Mouse (Mus musculus): ENCODE data around the gene Tmem80. TPM values are rescaled to one million over a fixed set of nuclear protein-coding genes. Genes with fewer than 3 reads are reported as not detected.
A peak's percentile ranks its signal among the peaks of the same experiment; 100 is the strongest.

The Tmem80 gene
- polyA plus RNA-seq (2015; fragmentation: Nextera tagmentation; extraction: Ambion mirVana) = 53.6 and 62.2 TPM in 2 replicates

- peak; percentile 96 for ATAC-seq
- peak within 1 kb of the TSS; percentile 81 for H3K4me3 ChIP-seq (replicated peaks; ENCODE audit: low read length)
- under 1% methylated on average over 105 of the region's 105 CpGs for WGBS
Observed at GRCm38 (mm10) chr7:141327469-141328372, at the start of gene Tmem80, which contains the start of gene Deaf1. TSS of gene Tmem80 (plus strand) at chr7:141327739. TSS of gene Deaf1 (minus strand) at chr7:141327690.

GRCm38 (mm10) chr7:141278766-141279590, 48.6 kb upstream of the Tmem80 start, which contains the start of gene Sct:
TSS of gene Sct (minus strand) at chr7:141279133.
- 3% methylated on average over 46 of the region's 46 CpGs for WGBS
- peaks cover 10% of the 10 kb centered on the region for H3K4me1 ChIP-seq (replicated peaks; ENCODE audit: control insufficient read depth, insufficient read depth, low read length)

More at GRCm38 (mm10) chr7:141327469-141328372, at the start of gene Tmem80, which contains the start of gene Deaf1:
- H3K9ac ChIP-seq (replicated peaks; ENCODE audit: low read depth, low read length) = peak within 1 kb of the TSS; percentile 88
- H3K27ac ChIP-seq (ENCODE audit: low read length) = peak within 1 kb of the TSS; percentile 99
- H3K9me3 ChIP-seq (ENCODE audit: control insufficient read depth, low read length) = no peaks in the 10 kb centered on the region
- peaks cover 7% of the 10 kb centered on the region for H3K36me3 ChIP-seq (ENCODE audit: control insufficient read depth, insufficient read depth)
- H3K4me2 ChIP-seq (ENCODE audit: low read length) = peak within 1 kb of the TSS; percentile 100
- peaks cover 31% of the 10 kb centered on the region for H3K4me1 ChIP-seq (replicated peaks; ENCODE audit: control insufficient read depth, insufficient read depth, low read length)
- no peaks in the 10 kb centered on the region for H3K27me3 ChIP-seq (replicated peaks; ENCODE audit: control insufficient read depth, insufficient read depth, low read length)

GRCm38 (mm10) chr7:141281442-141281841, 46.1 kb upstream of the Tmem80 start:
- peak; percentile 69 for ATAC-seq
- H3K27me3 ChIP-seq (replicated peaks; ENCODE audit: control insufficient read depth, insufficient read depth, low read length) = peaks cover 2% of the 10 kb centered on the region; the same call in 1 of the 2 replicates
- H3K4me3 ChIP-seq (replicated peaks; ENCODE audit: low read length) = no peak overlapping the region
- no peak overlapping the region for H3K9ac ChIP-seq (replicated peaks; ENCODE audit: low read depth, low read length)
- 28% methylated on average over 6 of the region's 6 CpGs for WGBS
- no peaks in the 10 kb centered on the region for H3K9me3 ChIP-seq (ENCODE audit: control insufficient read depth, low read length)
- peaks cover 10% of the 10 kb centered on the region for H3K4me1 ChIP-seq (replicated peaks; ENCODE audit: control insufficient read depth, insufficient read depth, low read length)
- H3K36me3 ChIP-seq (ENCODE audit: control insufficient read depth, insufficient read depth) = no peaks in the 10 kb centered on the region
- H3K4me2 ChIP-seq (ENCODE audit: low read length) = no peak overlapping the region
- H3K27ac ChIP-seq (ENCODE audit: low read length) = no peak overlapping the region

More at GRCm38 (mm10) chr7:141278766-141279590, 48.6 kb upstream of the Tmem80 start, which contains the start of gene Sct:
- ATAC-seq = peak; percentile 69
- H3K9ac ChIP-seq (replicated peaks; ENCODE audit: low read depth, low read length) = peak within 1 kb of the TSS; percentile 59
- peak within 1 kb of the TSS; percentile 92 for H3K4me2 ChIP-seq (ENCODE audit: low read length)
- H3K4me3 ChIP-seq (replicated peaks; ENCODE audit: low read length) = peak within 1 kb of the TSS; percentile 48
- H3K27me3 ChIP-seq (replicated peaks; ENCODE audit: control insufficient read depth, insufficient read depth, low read length) = peaks cover 2% of the 10 kb centered on the region; the same call in 1 of the 2 replicates
- no peak within 1 kb of the TSS for H3K27ac ChIP-seq (ENCODE audit: low read length)
- H3K9me3 ChIP-seq (ENCODE audit: control insufficient read depth, low read length) = no peaks in the 10 kb centered on the region
- no peaks in the 10 kb centered on the region for H3K36me3 ChIP-seq (ENCODE audit: control insufficient read depth, insufficient read depth)

GRCm38 (mm10) chr7:141282756-141283155, 44.8 kb upstream of the Tmem80 start:
- no peak overlapping the region for H3K9ac ChIP-seq (replicated peaks; ENCODE audit: low read depth, low read length)

GRCm38 (mm10) chr7:141288042-141288441, 39.5 kb upstream of the Tmem80 start:
- H3K36me3 ChIP-seq (ENCODE audit: control insufficient read depth, insufficient read depth) = no peaks in the 10 kb centered on the region
- no peak overlapping the region for H3K27ac ChIP-seq (ENCODE audit: low read length)
- peaks cover 8% of the 10 kb centered on the region for H3K4me1 ChIP-seq (replicated peaks; ENCODE audit: control insufficient read depth, insufficient read depth, low read length)
- no peaks in the 10 kb centered on the region for H3K9me3 ChIP-seq (ENCODE audit: control insufficient read depth, low read length)
- no peak overlapping the region for H3K4me3 ChIP-seq (replicated peaks; ENCODE audit: low read length)
- H3K9ac ChIP-seq (replicated peaks; ENCODE audit: low read depth, low read length) = no peak overlapping the region
- WGBS = 86% methylated on average over 3 of the region's 3 CpGs
- H3K27me3 ChIP-seq (replicated peaks; ENCODE audit: control insufficient read depth, insufficient read depth, low read length) = peaks cover 10% of the 10 kb centered on the region
- ATAC-seq = no peak
- no peak overlapping the region for H3K4me2 ChIP-seq (ENCODE audit: low read length)

More at GRCm38 (mm10) chr7:141282756-141283155, 44.8 kb upstream of the Tmem80 start:
- H3K27me3 ChIP-seq (replicated peaks; ENCODE audit: control insufficient read depth, insufficient read depth, low read length) = peaks cover 2% of the 10 kb centered on the region; the same call in 1 of the 2 replicates
- no peak overlapping the region for H3K27ac ChIP-seq (ENCODE audit: low read length)
- no peaks in the 10 kb centered on the region for H3K9me3 ChIP-seq (ENCODE audit: control insufficient read depth, low read length)
- no peak overlapping the region for H3K4me3 ChIP-seq (replicated peaks; ENCODE audit: low read length)
- no peak for ATAC-seq
- no peaks in the 10 kb centered on the region for H3K36me3 ChIP-seq (ENCODE audit: control insufficient read depth, insufficient read depth)
- H3K4me1 ChIP-seq (replicated peaks; ENCODE audit: control insufficient read depth, insufficient read depth, low read length) = peaks cover 10% of the 10 kb centered on the region
- WGBS = 86% methylated on average over 4 of the region's 4 CpGs
- no peak overlapping the region for H3K4me2 ChIP-seq (ENCODE audit: low read length)

GRCm38 (mm10) chr7:141291921-141292582, 35.5 kb upstream of the Tmem80 start, which contains the start of gene Drd4:
TSS of gene Drd4 (plus strand) at chr7:141292006.
- peak; percentile 79 for ATAC-seq
- peaks cover 35% of the 10 kb centered on the region for H3K27me3 ChIP-seq (replicated peaks; ENCODE audit: control insufficient read depth, insufficient read depth, low read length)
- WGBS = 1% methylated on average over 46 of the region's 46 CpGs
- H3K4me1 ChIP-seq (replicated peaks; ENCODE audit: control insufficient read depth, insufficient read depth, low read length) = peaks cover 20% of the 10 kb centered on the region
- peak within 1 kb of the TSS; percentile 76 for H3K9ac ChIP-seq (replicated peaks; ENCODE audit: low read depth, low read length)
- H3K4me2 ChIP-seq (ENCODE audit: low read length) = peak within 1 kb of the TSS; percentile 96
- no peak within 1 kb of the TSS for H3K27ac ChIP-seq (ENCODE audit: low read length)
- no peaks in the 10 kb centered on the region for H3K9me3 ChIP-seq (ENCODE audit: control insufficient read depth, low read length)
- peaks cover 3% of the 10 kb centered on the region; the same call in 1 of the 2 replicates for H3K36me3 ChIP-seq (ENCODE audit: control insufficient read depth, insufficient read depth)
- peak within 1 kb of the TSS; percentile 58 for H3K4me3 ChIP-seq (replicated peaks; ENCODE audit: low read length)

GRCm38 (mm10) chr7:141292583-141293388, 34.8 kb upstream of the Tmem80 start:
- 37% methylated on average over 15 of the region's 15 CpGs for WGBS
- Histone ChIP-seq H3K4me1 (replicated peaks; ENCODE audit: control insufficient read depth, insufficient read depth, low read length) (peaks cover 20% of the 10 kb centered on the region), H3K4me3 (replicated peaks; ENCODE audit: low read length) (peak overlapping the region; percentile 58), H3K9ac (replicated peaks; ENCODE audit: low read depth, low read length) (peak overlapping the region; percentile 76), H3K4me2 (ENCODE audit: low read length) (peak overlapping the region; percentile 96), H3K27ac (ENCODE audit: low read length) (no peak overlapping the region), H3K27me3 (replicated peaks; ENCODE audit: control insufficient read depth, insufficient read depth, low read length) (peaks cover 35% of the 10 kb centered on the region), H3K9me3 (ENCODE audit: control insufficient read depth, low read length) (no peaks in the 10 kb centered on the region), H3K36me3 (ENCODE audit: control insufficient read depth, insufficient read depth) (peaks cover 7% of the 10 kb centered on the region; the same call in 1 of the 2 replicates)
- ATAC-seq = no peak

Measured in forebrain, embryonic 16.5 days (tissue).